7 mouse cellular contexts compared by ENCODE assay signal in the genomic region with DNA sequence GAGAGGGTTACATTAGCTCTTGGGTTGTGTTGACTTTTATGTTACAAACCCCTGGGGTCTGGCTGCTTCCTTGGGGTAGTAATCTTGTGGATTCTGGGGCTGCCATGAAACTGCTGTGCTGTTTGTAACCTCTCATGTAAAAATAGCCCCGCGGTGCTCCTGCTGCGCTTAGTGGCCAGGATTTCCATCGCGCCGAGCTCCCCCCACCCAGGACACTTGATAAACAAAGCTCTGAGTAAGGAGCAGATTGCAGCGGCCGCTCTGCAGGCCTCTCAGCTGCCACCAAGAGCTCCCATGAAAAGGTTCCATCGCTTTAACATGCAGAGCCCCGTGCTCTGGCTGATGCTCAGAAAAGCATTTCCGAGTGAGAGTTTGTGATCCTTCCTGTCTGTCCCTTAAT. TPM values are rescaled to one million over a fixed set of nuclear protein-coding genes. Genes with fewer than 3 reads are reported as not detected.
DNase-seq lines count a peak whose midpoint lies in the region; ATAC-seq and TF ChIP-seq lines count a peak whose summit lies in the region.

No protein-coding gene starts in this region.

- peak overlapping the region; percentile 30; the same call in 1 of the 2 replicates for H3K27ac ChIP-seq in CH12.LX (ENCODE audit: insufficient read depth, low read depth)
- peak overlapping the region; percentile 87; the same call in 1 of the 2 replicates for H3K27ac ChIP-seq in embryonic facial prominence, embryonic 14.5 days (replicated peaks; ENCODE audit: low read depth, low read length)
- H3K27ac ChIP-seq in liver, embryonic 15.5 days (replicated peaks), result no peak overlapping the region
- H3K27ac ChIP-seq in olfactory bulb, adult 2 months (ENCODE audit: insufficient read depth, low read depth, low read length), result peak overlapping the region; percentile 88

- DNase-seq in CH12.LX (ENCODE audit: extremely low read depth) (no peak), MN1 (ENCODE audit: low spot score) (peak; percentile 39)
- peak; percentile 59 for DNase-seq in embryonic facial prominence, embryonic 14.5 days (ENCODE audit: low spot score)
- peak; percentile 20 for DNase-seq in heart, postnatal 25 days (ENCODE audit: low spot score)
- no peak for DNase-seq in ovary, postnatal 10 days (ENCODE audit: low spot score)

- in situ Hi-C loops in CH12.LX (cut with MboI; ENCODE audit: low pct_ligation_motif_present, low pct_unique_long_range_greater_than_20kb, low sequenced_read_pairs), result no loop called here

- TF ChIP-seq CTCF in CH12.LX (conservative IDR thresholded peaks at IDR 0.05 in 1 of 2, IDR thresholded peaks at IDR 0.05 in 1 of 2; ENCODE audit: low read depth in 2 of 2, low read length in 2 of 2), result no peak
- no peak for TF ChIP-seq CTCF in olfactory bulb, adult 2 months (IDR thresholded peaks at IDR 0.05; ENCODE audit: insufficient read depth, low read depth, low read length)

- no peak for TF ChIP-seq POLR2A in CH12.LX (IDR thresholded peaks at IDR 0.05; ENCODE audit: low read depth, low read length)
- no peak for TF ChIP-seq POLR2A in olfactory bulb, adult 2 months (IDR thresholded peaks at IDR 0.05; ENCODE audit: insufficient read depth, low read depth, low read length)

- peaks cover 4% of the 10 kb centered on the region for H3K79me2 ChIP-seq in CH12.LX (replicated peaks; ENCODE audit: control insufficient read depth, extremely low read depth, insufficient read depth, poor library complexity, severe bottlenecking)

- no peak for TF ChIP-seq EP300 in CH12.LX (IDR thresholded peaks at IDR 0.05; ENCODE audit: low read length)

- H3K4me1 ChIP-seq in CH12.LX (ENCODE audit: control insufficient read depth in 1 of 2, insufficient read depth in 2 of 2), result peaks cover 7 to 37% of the 10 kb centered on the region in 2 experiments
- H3K4me1 ChIP-seq in embryonic facial prominence, embryonic 14.5 days (ENCODE audit: control insufficient read depth, insufficient read depth, low read length), result peaks cover 21% of the 10 kb centered on the region
- peaks cover 17% of the 10 kb centered on the region for H3K4me1 ChIP-seq in liver, embryonic 15.5 days (replicated peaks)
- peaks cover 21% of the 10 kb centered on the region for H3K4me1 ChIP-seq in olfactory bulb, adult 2 months (ENCODE audit: control insufficient read depth, insufficient read depth, low read length)

- no peak for TF ChIP-seq RAD21 in CH12.LX (IDR thresholded peaks at IDR 0.05; ENCODE audit: low read depth, low read length)

- intact Hi-C loops in heart, postnatal 25 days (cut with DNase I), result loop anchor here (2.0 kb wide), 1 partner anchor 22 kb away; the partner anchor contains the start of gene Fam214a

- peak overlapping the region; percentile 57; the same call in 1 of the 2 replicates for H3K9ac ChIP-seq in CH12.LX (ENCODE audit: insufficient read depth, low read depth)
- H3K9ac ChIP-seq in embryonic facial prominence, embryonic 14.5 days (ENCODE audit: low read depth, low read length), result peak overlapping the region; percentile 31; the same call in 1 of the 2 replicates
- H3K9ac ChIP-seq in liver, embryonic 15.5 days, result no peak overlapping the region

- dilution Hi-C loops in CH12.LX (cut with MboI; ENCODE audit: extremely low pct_ligation_motif_present, extremely low pct_unique_long_range_greater_than_20kb, low sequenced_read_pairs), result no loop called here

- ATAC-seq in embryonic facial prominence, embryonic 14.5 days (ENCODE audit: low read depth), result no peak
- no peak for ATAC-seq in liver, embryonic 15.5 days (ENCODE audit: insufficient read depth)

- H3K36me3 ChIP-seq in CH12.LX (replicated peaks in 1 of 2; ENCODE audit: control insufficient read depth in 1 of 2, insufficient read depth in 1 of 2, low read length in 1 of 2), result peaks cover 0 to 2% of the 10 kb centered on the region in 2 experiments
- H3K36me3 ChIP-seq in embryonic facial prominence, embryonic 14.5 days (ENCODE audit: control insufficient read depth, insufficient read depth, low read length), result no peaks in the 10 kb centered on the region
- H3K36me3 ChIP-seq in liver, embryonic 15.5 days (replicated peaks), result no peaks in the 10 kb centered on the region

- H3K4me3 ChIP-seq in CH12.LX (replicated peaks in 1 of 3; ENCODE audit: low read depth in 2 of 3, low read length in 2 of 3, poor library complexity in 1 of 3), result no peak overlapping the region
- no peak overlapping the region for H3K4me3 ChIP-seq in embryonic facial prominence, embryonic 14.5 days (ENCODE audit: low read depth, low read length)
- H3K4me3 ChIP-seq in liver, embryonic 15.5 days (replicated peaks), result no peak overlapping the region
- H3K4me3 ChIP-seq in olfactory bulb, adult 2 months (ENCODE audit: insufficient read depth, low read depth, low read length), result no peak overlapping the region

- no peaks in the 10 kb centered on the region for H3K27me3 ChIP-seq in CH12.LX (replicated peaks)
- H3K27me3 ChIP-seq in embryonic facial prominence, embryonic 14.5 days (replicated peaks; ENCODE audit: control insufficient read depth, insufficient read depth, low read length), result no peaks in the 10 kb centered on the region
- no peaks in the 10 kb centered on the region for H3K27me3 ChIP-seq in liver, embryonic 15.5 days

- 8% methylated on average over 11 of the region's 11 CpGs for WGBS in embryonic facial prominence, embryonic 14.5 days
- WGBS in liver, embryonic 15.5 days (ENCODE audit: insufficient replicate concordance), result 26% methylated on average over 11 of the region's 11 CpGs
- 2% methylated on average over 11 of the region's 11 CpGs for WGBS in olfactory bulb, adult 2 months

- no peaks in the 10 kb centered on the region for H3K9me3 ChIP-seq in CH12.LX (replicated peaks; ENCODE audit: low read length)
- H3K9me3 ChIP-seq in embryonic facial prominence, embryonic 14.5 days (ENCODE audit: control insufficient read depth, low read length), result no peaks in the 10 kb centered on the region
- no peaks in the 10 kb centered on the region for H3K9me3 ChIP-seq in liver, embryonic 15.5 days (replicated peaks)

- H3K4me2 ChIP-seq in CH12.LX (ENCODE audit: insufficient read depth, low read depth, poor library complexity, severe bottlenecking), result peak overlapping the region; percentile 94
- H3K4me2 ChIP-seq in embryonic facial prominence, embryonic 14.5 days (ENCODE audit: low read depth, low read length), result peak overlapping the region; percentile 70
- H3K4me2 ChIP-seq in liver, embryonic 15.5 days, result peak overlapping the region; percentile 10; the same call in 1 of the 2 replicates

TF ChIP-seq in CH12.LX, 34 proteins besides CTCF, POLR2A, EP300 and RAD21:
- no peak for TF ChIP-seq TCF12 (IDR thresholded peaks at IDR 0.05; ENCODE audit: low read depth, low read length)
- no peak for TF ChIP-seq NELFE (IDR thresholded peaks at IDR 0.05; ENCODE audit: low read depth, low read length)
- TF ChIP-seq MEF2A (IDR thresholded peaks at IDR 0.05; ENCODE audit: borderline replicate concordance, low read depth, low read length), result no peak
- TF ChIP-seq TBP (conservative IDR thresholded peaks at IDR 0.05; ENCODE audit: low read depth, low read length), result no peak
- TF ChIP-seq ZKSCAN1 (IDR thresholded peaks at IDR 0.05; ENCODE audit: borderline replicate concordance, low read depth, low read length), result no peak
TF ChIP-seq in CH12.LX: peak in this region for 0.

RNA-seq across cellular contexts. Expression of gene Fam214a, which starts 22.1 kb away (rescaled TPM):
- total RNA-seq in CH12.LX (2012; rRNA removed), result 8.3 and 8.6 TPM in 2 replicates
- total RNA-seq in CH12.LX (2014; rRNA removed), result 4.6 and 6.2 TPM in 2 replicates
- polyA plus RNA-seq in CH12.LX (2012; ENCODE audit: insufficient read length, low read depth), result 7.0 and 7.7 TPM in 2 replicates
- polyA plus RNA-seq in embryonic facial prominence, embryonic 14.5 days (2014; fragmentation: Nextera tagmentation; extraction: Ambion mirVana), result 12.0 and 15.7 TPM in 2 replicates
- 10 to 100 TPM; 25.2 to 28.8 TPM for total RNA-seq in heart, postnatal 25 days (2021)
- polyA plus RNA-seq in liver, embryonic 15.5 days (2015; fragmentation: Nextera tagmentation; extraction: Ambion mirVana), result 1.9 and 2.1 TPM in 2 replicates
- not detected in 2 replicates for polyA plus RNA-seq in olfactory bulb, adult 2 months (2012; ENCODE audit: insufficient read depth, insufficient read length, low replicate concordance, missing spikeins)

Comparison
In these comparisons a context has a peak if more than half of its experiments do, and no peak if none do; other contexts are left out.
1. DNase-seq: peak in MN1 (single experiment), embryonic facial prominence, embryonic 14.5 days (single experiment) and heart, postnatal 25 days (single experiment); none in CH12.LX (single experiment) and ovary, postnatal 10 days (single experiment).
2. H3K4me2 ChIP-seq: peak in every context shown above with its lines; median percentile 94 in CH12.LX; 70 in embryonic facial prominence, embryonic 14.5 days; 10 in liver, embryonic 15.5 days.